Mouse (Mus musculus) forebrain, embryonic 15.5 days (tissue): Measurements from ENCODE around the gene Adgrv1. TPM values are rescaled to one million over a fixed set of nuclear protein-coding genes. Genes with fewer than 3 reads are reported as not detected.

ENCODE experiments used
- ATAC-seq: fragments of 200-750 bp; cut with Nextera tagmentation; replicated peaks from 2 replicates; pipeline ENCODE4 v1.8.0; 2017; ENCODE audit warnings: mild to moderate bottlenecking, moderate TSS enrichment, moderate library complexity
- H3K27ac ChIP-seq: fragments of 300-500 bp; sonication (generic); replicated peaks from 2 replicates; pipeline ENCODE4 v1.5.1; 2015; ENCODE audit warnings: mild to moderate bottlenecking, inconsistent platforms
- H3K27me3 ChIP-seq: fragments of 300-500 bp; sonication (generic); 2 replicates; pipeline ENCODE4 v1.6.1; 2015; ENCODE audit warnings: inconsistent platforms
- H3K36me3 ChIP-seq: fragments of 300-500 bp; sonication (generic); 2 replicates; pipeline ENCODE4 v1.6.1; 2015; ENCODE audit warnings: mild to moderate bottlenecking, inconsistent platforms
- H3K4me1 ChIP-seq: fragments of 300-500 bp; sonication (generic); 2 replicates; pipeline ENCODE4 v1.6.1; 2015; ENCODE audit warnings: inconsistent platforms
- H3K4me2 ChIP-seq: fragments of 300-500 bp; sonication (generic); replicated peaks from 2 replicates; pipeline ENCODE4 v1.6.1; 2015; ENCODE audit warnings: mild to moderate bottlenecking, inconsistent platforms
- H3K4me3 ChIP-seq: fragments of 300-500 bp; sonication (generic); 2 replicates; pipeline ENCODE4 v1.5.1; 2015; ENCODE audit warnings: mild to moderate bottlenecking, inconsistent platforms
- H3K9ac ChIP-seq: fragments of 300-500 bp; sonication (generic); replicated peaks from 2 replicates; pipeline ENCODE4 v1.6.1; 2015; ENCODE audit warnings: mild to moderate bottlenecking, inconsistent platforms
- H3K9me3 ChIP-seq: fragments of 300-500 bp; sonication (generic); 2 replicates; pipeline ENCODE4 v1.6.1; 2016; ENCODE audit warnings: inconsistent platforms
- WGBS: fragments of 180-500 bp; shearing (Covaris S2); methylation state at CpG from one replicate; pipeline ENCODE4 v1.1.7; 2015; ENCODE audit warnings: mixed read lengths; 5-methylcytosine and 5-hydroxymethylcytosine counted together
- polyA plus RNA-seq: library from polyadenylated mRNA; unstranded; fragments of >200 nt; fragmentation: Nextera tagmentation; extraction: Ambion mirVana; gene quantifications from 2 replicates; pipeline ENCODE4 v1.2.1, GENCODE M21; 2015

Gene Adgrv1
- polyA plus RNA-seq, 1 experiment from 2014 or later = 17.3 TPM

DNA sequence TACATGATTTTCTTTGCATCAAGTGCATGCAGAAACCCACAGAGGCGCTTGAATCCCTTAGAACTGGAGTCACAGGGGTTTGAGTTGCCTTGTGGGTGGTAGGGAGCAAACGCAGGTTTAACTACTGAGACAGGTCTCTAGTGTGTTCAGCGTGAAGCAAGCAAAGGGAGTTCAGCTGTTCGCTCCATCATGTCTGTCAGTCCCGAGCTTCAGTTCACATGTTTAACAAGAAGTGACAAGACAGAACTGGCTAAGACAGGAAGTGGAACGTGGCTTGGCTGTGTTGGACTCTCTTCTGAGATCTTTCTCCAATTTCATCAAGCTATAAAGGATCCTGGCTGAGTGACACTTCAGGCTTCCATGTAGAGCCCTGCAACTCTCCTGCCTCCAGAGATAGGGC lies 523.3 kb downstream of the Adgrv1 start:
- WGBS = 85% methylated on average over 6 of the region's 6 CpGs
- H3K9me3 ChIP-seq = no peaks in the 10 kb centered on the region

DNA sequence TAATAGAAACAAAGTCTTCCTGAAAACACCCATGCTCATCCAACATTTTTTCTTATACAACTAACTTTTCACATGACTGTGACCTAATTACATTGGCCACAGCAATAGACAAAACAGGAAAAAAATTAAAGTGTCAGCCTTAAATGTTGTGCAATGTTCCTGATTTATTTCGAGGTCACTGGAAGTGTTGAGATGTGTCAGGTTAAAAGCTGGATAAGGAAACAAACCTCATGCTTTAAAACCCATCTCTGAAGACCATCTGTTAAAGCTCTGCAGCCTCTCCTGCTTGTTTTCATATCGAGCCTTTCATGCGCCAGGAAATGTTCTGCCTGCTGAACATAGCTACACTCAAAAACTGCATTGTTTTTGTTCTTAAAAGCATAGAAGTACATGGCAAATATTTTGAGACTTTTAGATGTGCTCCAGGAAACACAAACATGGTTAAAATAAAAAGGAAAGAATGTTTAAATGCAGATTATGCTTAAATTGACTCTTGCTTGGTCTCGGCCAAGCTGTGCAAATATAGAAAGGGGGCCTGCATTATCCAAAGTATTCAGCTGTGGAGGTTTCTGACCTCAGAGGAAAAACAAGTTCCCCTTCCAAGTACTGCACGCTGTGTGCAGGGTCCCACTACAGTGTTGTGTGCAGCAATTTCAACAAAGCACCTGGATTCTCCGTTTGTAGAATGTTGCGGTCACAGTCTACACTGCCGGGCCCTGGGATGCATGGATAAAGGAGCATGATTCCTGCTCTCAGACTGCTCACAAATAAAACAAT lies 524.2 kb downstream of the Adgrv1 start:
- no peaks in the 10 kb centered on the region for H3K36me3 ChIP-seq
- no peak overlapping the region for H3K4me2 ChIP-seq
- no peaks in the 10 kb centered on the region for H3K4me1 ChIP-seq
- H3K9me3 ChIP-seq = no peaks in the 10 kb centered on the region
- H3K27ac ChIP-seq = no peak overlapping the region
- H3K4me3 ChIP-seq = no peak overlapping the region
- WGBS = 75% methylated on average over 8 of the region's 8 CpGs
- no peak overlapping the region for H3K9ac ChIP-seq
- ATAC-seq = no peak
- no peaks in the 10 kb centered on the region for H3K27me3 ChIP-seq

More for the DNA sequence above, 523.3 kb downstream of the Adgrv1 start:
- no peak overlapping the region for H3K4me2 ChIP-seq
- H3K27ac ChIP-seq = no peak overlapping the region
- no peaks in the 10 kb centered on the region for H3K4me1 ChIP-seq
- H3K4me3 ChIP-seq = no peak overlapping the region
- ATAC-seq = no peak
- H3K9ac ChIP-seq = no peak overlapping the region
- H3K27me3 ChIP-seq = no peaks in the 10 kb centered on the region
- H3K36me3 ChIP-seq = no peaks in the 10 kb centered on the region

DNA sequence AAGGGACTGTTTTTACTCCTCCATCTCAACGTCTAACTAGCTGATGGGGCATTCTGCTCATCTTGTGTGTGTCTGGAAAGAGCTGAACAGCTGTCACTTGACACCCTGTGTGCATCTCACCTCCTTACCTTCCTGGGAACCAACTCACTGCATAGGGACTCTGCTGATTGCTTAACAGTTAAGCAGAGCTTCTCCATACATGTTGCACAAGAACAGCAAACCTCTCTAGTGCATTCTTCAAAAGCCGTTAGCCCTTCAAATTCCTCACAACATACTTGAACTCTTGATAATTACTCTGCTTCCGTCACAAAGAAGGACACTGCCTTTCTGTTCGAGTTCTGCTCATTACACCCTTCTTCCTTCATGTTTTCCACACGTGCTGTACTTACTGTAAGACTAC lies 525.5 kb downstream of the Adgrv1 start:
- H3K9me3 ChIP-seq = no peaks in the 10 kb centered on the region
- no peaks in the 10 kb centered on the region for H3K4me1 ChIP-seq
- no peak overlapping the region for H3K4me2 ChIP-seq
- no peak overlapping the region for H3K27ac ChIP-seq
- WGBS = 53% methylated on average over 5 of the region's 5 CpGs
- no peak for ATAC-seq
- H3K4me3 ChIP-seq = no peak overlapping the region
- H3K36me3 ChIP-seq = no peaks in the 10 kb centered on the region
- no peak overlapping the region for H3K9ac ChIP-seq
- no peaks in the 10 kb centered on the region for H3K27me3 ChIP-seq

DNA sequence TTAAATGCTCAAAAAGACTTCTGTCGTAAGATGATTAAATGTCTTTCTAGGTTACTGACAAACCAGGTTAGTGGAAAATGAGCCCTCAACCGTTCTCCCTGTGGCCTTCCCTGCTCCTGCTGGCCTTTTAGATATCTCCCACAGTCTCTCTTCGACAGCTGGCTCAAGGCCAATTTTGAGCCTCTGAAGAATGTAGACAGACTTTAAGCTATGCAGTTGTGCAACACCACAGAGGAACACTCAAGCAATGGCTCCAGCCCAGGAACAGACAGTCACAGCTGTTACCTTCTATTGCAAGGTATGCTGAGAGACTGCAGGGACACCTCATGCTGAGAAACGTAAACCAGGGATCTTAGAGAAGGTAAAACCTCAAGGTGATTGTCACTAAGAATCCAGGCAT lies 529.2 kb downstream of the Adgrv1 start:
- Histone ChIP-seq H3K27me3 (no peaks in the 10 kb centered on the region), H3K9ac (no peak overlapping the region), H3K4me3 (no peak overlapping the region), H3K36me3 (no peaks in the 10 kb centered on the region), H3K4me1 (no peaks in the 10 kb centered on the region), H3K4me2 (no peak overlapping the region), H3K27ac (no peak overlapping the region), H3K9me3 (no peaks in the 10 kb centered on the region)
- WGBS = 61% methylated on average over 4 of the region's 4 CpGs
- ATAC-seq = no peak

DNA sequence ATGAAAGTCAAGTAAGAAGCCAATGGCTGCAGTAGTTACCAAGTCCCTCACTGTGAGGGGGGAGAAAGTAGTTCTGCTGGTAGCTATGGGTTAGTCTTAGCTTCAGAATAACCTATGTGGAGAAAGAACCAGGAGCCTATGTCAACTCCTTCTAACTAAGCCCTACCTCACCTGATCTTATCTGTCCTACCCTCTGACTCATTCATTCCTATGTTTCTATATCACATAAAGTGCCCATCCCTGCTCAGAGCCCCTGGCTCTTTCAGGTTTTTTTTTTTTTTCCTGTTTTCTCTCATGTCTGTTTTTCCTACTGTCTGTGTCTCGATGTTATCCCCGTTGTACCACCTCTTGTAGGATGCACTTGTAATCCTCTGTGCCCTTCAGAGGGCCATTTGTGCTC lies 536.5 kb downstream of the Adgrv1 start:
- no peaks in the 10 kb centered on the region for H3K27me3 ChIP-seq
- H3K4me3 ChIP-seq = no peak overlapping the region
- H3K27ac ChIP-seq = no peak overlapping the region
- ATAC-seq = no peak
- no peaks in the 10 kb centered on the region for H3K36me3 ChIP-seq
- WGBS = 94% methylated on average over 2 of the region's 2 CpGs
- H3K4me2 ChIP-seq = no peak overlapping the region
- H3K9me3 ChIP-seq = no peaks in the 10 kb centered on the region
- H3K9ac ChIP-seq = no peak overlapping the region
- H3K4me1 ChIP-seq = no peaks in the 10 kb centered on the region

DNA sequence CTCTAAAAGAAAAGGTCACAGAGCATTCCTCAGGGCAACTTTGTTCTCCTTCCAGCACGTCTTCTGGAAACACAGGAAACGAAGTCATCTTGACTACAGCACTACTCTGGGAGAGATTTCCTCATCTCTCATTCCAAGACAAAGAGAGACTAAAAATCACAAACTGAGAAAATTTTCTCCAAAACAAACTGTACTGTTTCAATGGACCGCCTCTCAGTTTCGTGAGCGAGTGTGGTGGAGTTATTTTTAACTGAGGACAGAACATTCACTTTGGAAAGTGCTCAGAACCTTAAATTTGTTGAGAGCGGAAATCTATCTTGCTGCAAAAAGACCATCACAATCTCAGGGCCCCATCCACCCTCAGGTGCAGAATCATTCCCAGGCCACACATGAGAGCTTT lies 538.4 kb downstream of the Adgrv1 start:
- ATAC-seq = no peak
- 93% methylated on average over 6 of the region's 6 CpGs for WGBS
- no peaks in the 10 kb centered on the region for H3K9me3 ChIP-seq

DNA sequence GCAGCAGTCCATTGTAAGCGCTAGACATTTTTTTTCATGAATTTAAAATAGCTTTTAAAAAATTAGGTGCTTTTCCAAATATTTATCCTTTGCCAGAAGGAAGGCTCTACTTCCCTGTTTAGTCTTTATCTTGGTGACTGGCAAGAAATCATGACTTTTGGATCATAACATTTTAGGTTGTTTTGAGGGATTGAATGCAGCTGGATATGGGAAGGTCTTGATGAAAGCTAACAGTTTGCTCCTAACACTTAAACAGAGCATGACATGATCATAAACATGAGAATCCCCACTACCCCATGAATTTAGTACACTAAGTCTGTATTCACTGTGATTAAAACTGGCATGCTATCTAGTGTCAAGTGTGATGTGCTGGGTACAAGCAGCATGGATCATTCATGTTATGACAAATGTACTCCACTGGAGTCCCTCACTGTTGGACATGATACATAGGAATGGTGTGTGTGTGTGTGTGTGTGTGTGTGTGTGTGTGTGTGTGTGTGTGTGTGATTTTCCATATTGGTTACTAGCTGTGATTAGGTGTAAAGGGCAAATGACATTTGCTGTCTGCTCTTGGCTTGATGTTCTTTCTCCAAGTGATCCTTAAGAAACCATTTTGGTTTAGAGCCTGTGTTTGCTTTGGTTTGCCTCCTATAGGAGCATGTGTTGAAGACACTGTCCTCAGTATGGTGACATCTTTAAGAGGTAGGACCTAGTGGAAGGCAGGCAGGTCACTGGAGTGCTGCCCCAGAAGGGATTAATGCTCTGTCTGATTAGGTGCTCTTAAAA lies 542.7 kb downstream of the Adgrv1 start:
- WGBS = 95% methylated on average over 1 of the region's 1 CpGs
- H3K36me3 ChIP-seq = no peaks in the 10 kb centered on the region
- no peak overlapping the region for H3K4me2 ChIP-seq
- H3K4me1 ChIP-seq = no peaks in the 10 kb centered on the region
- H3K9me3 ChIP-seq = no peaks in the 10 kb centered on the region
- H3K27ac ChIP-seq = no peak overlapping the region
- ATAC-seq = no peak
- no peak overlapping the region for H3K9ac ChIP-seq
- H3K27me3 ChIP-seq = no peaks in the 10 kb centered on the region
- no peak overlapping the region for H3K4me3 ChIP-seq

More for the DNA sequence above, 538.4 kb downstream of the Adgrv1 start:
- no peaks in the 10 kb centered on the region for H3K4me1 ChIP-seq
- H3K27ac ChIP-seq = no peak overlapping the region
- H3K4me3 ChIP-seq = no peak overlapping the region
- H3K27me3 ChIP-seq = no peaks in the 10 kb centered on the region
- H3K36me3 ChIP-seq = no peaks in the 10 kb centered on the region
- H3K4me2 ChIP-seq = no peak overlapping the region
- no peak overlapping the region for H3K9ac ChIP-seq

DNA sequence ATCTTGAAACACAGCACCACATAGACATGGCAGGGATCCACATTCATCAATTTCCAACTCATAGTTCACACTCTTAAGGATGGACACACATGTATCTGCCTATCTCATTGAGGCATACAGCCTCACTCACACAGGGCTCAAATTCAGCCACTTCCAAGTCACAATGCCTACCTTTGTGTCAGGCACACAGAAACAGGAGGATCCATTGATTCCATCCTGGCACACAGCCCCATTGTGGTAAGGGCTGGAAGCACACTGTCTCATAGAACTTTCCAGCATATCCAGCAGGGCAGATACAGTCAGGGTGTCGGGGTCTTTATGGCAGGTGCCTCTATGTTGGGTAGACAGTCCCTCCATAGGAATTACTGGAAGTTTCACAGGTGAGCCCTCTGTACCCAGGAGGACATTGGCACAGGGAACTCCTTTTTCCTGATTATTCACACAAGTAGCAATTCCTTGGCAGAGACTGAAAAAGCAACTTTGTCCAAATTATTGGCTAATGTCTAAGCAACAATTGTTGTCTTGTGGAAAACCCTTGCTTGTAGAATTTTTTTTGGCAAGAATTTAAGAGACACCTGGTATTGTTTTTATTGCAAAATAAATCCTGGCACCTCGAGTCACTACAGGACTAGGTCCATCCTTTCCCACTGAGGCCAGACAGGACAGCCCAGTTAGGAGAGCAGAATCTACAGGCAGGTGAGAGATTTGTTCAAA lies 545.8 kb downstream of the Adgrv1 start:
- H3K4me2 ChIP-seq = no peak overlapping the region
- H3K36me3 ChIP-seq = no peaks in the 10 kb centered on the region
- H3K4me1 ChIP-seq = no peaks in the 10 kb centered on the region
- H3K9ac ChIP-seq = no peak overlapping the region
- no peak overlapping the region for H3K4me3 ChIP-seq
- 79% methylated on average over 2 of the region's 2 CpGs for WGBS
- no peaks in the 10 kb centered on the region for H3K9me3 ChIP-seq
- no peak overlapping the region for H3K27ac ChIP-seq
- H3K27me3 ChIP-seq = no peaks in the 10 kb centered on the region
- no peak for ATAC-seq

DNA sequence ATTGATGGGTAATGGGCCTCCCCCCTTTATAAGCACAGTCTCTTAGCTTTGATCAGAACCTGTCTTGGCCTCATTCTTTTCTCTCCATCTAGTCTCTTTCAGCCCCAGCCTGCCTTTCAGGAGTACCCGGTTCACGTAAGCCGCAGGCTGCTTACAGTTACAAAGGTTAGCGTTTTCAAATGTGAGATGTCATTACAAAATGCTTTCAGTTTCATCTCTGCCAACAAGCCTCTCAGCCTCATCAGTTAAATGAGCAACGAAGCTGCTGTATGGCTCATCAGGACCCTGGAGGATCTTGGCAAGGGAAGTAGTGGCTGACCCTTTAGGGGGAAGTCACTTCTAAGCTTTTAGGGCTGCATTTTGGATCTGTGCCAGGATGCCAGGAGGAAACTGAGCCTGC lies 560.7 kb downstream of the Adgrv1 start:
- Histone ChIP-seq H3K36me3 (no peaks in the 10 kb centered on the region), H3K4me1 (no peaks in the 10 kb centered on the region), H3K27me3 (no peaks in the 10 kb centered on the region), H3K9ac (no peak overlapping the region), H3K4me3 (no peak overlapping the region), H3K4me2 (no peak overlapping the region), H3K27ac (no peak overlapping the region), H3K9me3 (no peaks in the 10 kb centered on the region)
- 65% methylated on average over 5 of the region's 5 CpGs for WGBS
- ATAC-seq = no peak

DNA sequence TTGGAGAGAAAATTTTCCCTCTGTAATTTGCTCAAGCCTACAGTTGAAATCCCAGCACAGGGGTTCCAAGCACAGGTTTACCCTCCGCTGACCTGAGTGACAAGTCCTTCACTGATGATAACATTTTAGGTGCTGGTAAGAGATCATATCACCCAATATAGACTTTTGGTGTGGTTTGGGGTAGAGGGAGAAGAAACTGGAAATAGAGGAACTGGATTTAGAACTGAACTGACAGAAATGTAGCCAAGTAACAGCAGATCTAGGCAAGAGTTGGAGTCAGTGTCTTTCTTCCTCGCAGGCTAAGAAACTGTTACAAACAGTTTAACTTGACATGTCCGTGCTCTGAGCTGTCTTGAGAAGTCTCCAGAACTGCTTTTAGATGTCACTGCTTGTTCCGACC lies 581.5 kb downstream of the Adgrv1 start:
- H3K36me3 ChIP-seq = no peaks in the 10 kb centered on the region
- no peak overlapping the region for H3K4me3 ChIP-seq
- 97% methylated on average over 4 of the region's 4 CpGs for WGBS
- no peaks in the 10 kb centered on the region for H3K9me3 ChIP-seq
- H3K4me1 ChIP-seq = no peaks in the 10 kb centered on the region
- ATAC-seq = no peak
- H3K27ac ChIP-seq = no peak overlapping the region
- H3K27me3 ChIP-seq = no peaks in the 10 kb centered on the region
- H3K4me2 ChIP-seq = no peak overlapping the region
- no peak overlapping the region for H3K9ac ChIP-seq

DNA sequence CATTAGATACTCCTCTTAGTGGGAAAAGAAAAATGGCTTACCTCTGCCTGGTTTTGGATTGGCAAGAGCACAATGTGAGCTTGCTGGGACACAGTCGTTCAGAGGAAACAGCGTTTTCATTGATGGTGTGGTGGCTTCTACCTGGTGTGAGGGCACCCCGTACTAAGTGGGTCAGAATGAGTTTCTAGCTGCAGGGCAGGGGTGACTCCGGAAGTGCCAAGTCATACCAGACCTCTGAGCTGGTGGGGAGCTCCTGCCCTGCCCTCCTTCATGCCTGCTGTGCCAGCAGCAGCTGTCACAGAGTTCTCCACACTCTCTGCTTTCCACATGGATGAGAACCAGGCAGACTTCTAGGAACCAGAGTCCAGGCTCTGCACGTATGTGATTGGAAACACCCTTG lies 582.0 kb downstream of the Adgrv1 start:
- no peak overlapping the region for H3K4me3 ChIP-seq
- H3K4me1 ChIP-seq = no peaks in the 10 kb centered on the region
- no peak overlapping the region for H3K4me2 ChIP-seq
- H3K36me3 ChIP-seq = no peaks in the 10 kb centered on the region
- no peak overlapping the region for H3K9ac ChIP-seq
- H3K27ac ChIP-seq = no peak overlapping the region
- 81% methylated on average over 5 of the region's 5 CpGs for WGBS
- ATAC-seq = no peak
- H3K27me3 ChIP-seq = no peaks in the 10 kb centered on the region
- no peaks in the 10 kb centered on the region for H3K9me3 ChIP-seq

DNA sequence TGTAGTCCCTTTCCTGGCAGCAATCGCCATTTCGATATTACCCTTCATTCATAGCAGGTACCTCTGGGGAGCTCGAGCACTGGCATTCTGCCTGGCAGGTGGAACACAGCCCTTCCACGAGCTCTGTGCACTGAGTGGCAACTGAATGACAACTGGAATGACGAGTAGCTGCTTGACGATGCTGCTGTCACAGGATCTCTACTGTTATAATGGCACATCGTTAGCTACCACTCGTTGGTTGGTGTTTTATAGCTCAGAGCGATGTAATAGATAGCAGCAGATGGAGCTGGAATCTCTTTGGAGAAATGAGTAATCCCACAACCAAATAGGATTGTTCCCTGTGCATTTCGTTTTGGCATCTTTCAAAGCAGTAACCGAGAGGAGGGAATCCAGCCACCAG lies 587.6 kb downstream of the Adgrv1 start:
- Histone ChIP-seq H3K4me3 (no peak overlapping the region), H3K27ac (no peak overlapping the region), H3K27me3 (no peaks in the 10 kb centered on the region), H3K36me3 (no peaks in the 10 kb centered on the region), H3K4me1 (no peaks in the 10 kb centered on the region), H3K4me2 (no peak overlapping the region), H3K9ac (no peak overlapping the region), H3K9me3 (no peaks in the 10 kb centered on the region)
- peak; percentile 46 for ATAC-seq
- 25% methylated on average over 11 of the region's 11 CpGs for WGBS
